Mouse (Mus musculus): ENCODE data around the gene Nfat5.

DNA sequence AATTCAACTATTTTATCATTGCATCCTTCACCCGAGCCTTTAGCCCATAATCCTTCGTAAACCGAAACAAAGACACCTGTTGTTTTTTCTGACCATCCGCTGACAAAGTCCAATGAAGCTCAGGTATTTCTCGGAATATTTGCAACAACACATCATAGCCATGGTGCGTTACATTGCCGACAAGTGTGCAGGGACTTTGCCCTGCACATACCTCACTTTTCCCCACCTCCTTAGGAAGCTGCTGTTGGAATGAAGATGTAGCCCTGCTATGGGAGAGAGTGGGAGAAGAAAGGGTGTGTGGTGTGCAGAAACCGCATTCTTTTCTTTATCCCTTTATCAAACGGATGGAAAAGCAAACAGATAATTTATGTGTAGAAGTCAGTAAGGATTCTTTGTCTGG lies 6.6 kb upstream of the Nfat5 start:
- TF ChIP-seq SRF (IDR thresholded peaks at IDR 0.05; ENCODE audit: control insufficient read depth, insufficient read length, low read depth) (no peak), MAX (IDR thresholded peaks at IDR 0.05; ENCODE audit: low read depth) (no peak), MYOG (IDR thresholded peaks at IDR 0.05; ENCODE audit: control insufficient read depth in 1 of 3, insufficient read depth in 1 of 3, insufficient read length in 2 of 3, low read depth in 2 of 3) (no peak)
